Mouse (Mus musculus) lung, adult 2 months (tissue): ENCODE data around the gene Rexo4.

Experiments used
- CTCF ChIP-seq: fragments of 200-500 bp; IDR thresholded peaks from 2 replicates; pipeline ENCODE4 v1.5.1; 2011; ENCODE audit warnings: mild to moderate bottlenecking, low read length, control low read depth; ENCODE audit not compliant: insufficient read depth
- POLR2A ChIP-seq: fragments of 200-500 bp; IDR thresholded peaks from 2 replicates; pipeline ENCODE4 v1.6.1; 2011; ENCODE audit warnings: low read depth, mild to moderate bottlenecking, control low read depth, low read length, borderline replicate concordance; ENCODE audit errors: extremely low read depth

DNA sequence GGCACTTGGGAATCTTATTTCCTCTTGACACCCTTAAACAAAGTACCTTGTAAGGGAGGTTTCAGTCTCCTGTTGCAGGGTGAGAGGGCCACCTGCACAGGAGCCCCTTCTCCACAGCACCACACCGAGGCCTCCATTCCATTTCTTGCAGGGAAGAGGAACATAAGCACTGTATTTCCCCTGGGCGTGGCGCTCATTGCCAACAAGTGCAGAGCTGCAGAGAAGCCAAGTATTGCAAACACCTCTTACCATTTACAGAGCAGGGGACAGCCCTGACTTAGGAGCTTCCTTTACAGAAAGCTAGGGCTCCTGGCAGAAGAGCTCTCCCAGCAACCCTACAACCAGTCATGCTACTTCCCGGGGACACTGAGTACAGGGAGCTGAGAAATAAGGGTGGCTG lies 12.0 kb downstream of the Rexo4 start:
- TF ChIP-seq POLR2A (no peak), CTCF (no peak)
